ENCODE assay signal across 16 mouse cellular contexts in genomic region chr15:80928811-80929355, GRCm38 (mm10). TPM values are rescaled to one million over a fixed set of nuclear protein-coding genes. Genes with fewer than 3 reads are reported as not detected.
DNase-seq lines count a peak whose midpoint lies in the region; ATAC-seq and TF ChIP-seq lines count a peak whose summit lies in the region.
"Had no signal": no experiment of that assay in that cellular context is flagged by ENCODE, and none has a peak within 500 bp of the region (broad histone marks: within the 10 kb centered on the region; RNA-seq: fewer than 3 reads in every experiment).

No protein-coding gene starts in this region.

- 81% methylated on average over 20 of the region's 20 CpGs for WGBS in limb, embryonic 14.5 days
- 83% methylated on average over 19 of the region's 20 CpGs for WGBS in midbrain, embryonic 16.5 days

- H3K27me3 ChIP-seq in E14TG2a.4 (ENCODE audit: insufficient read depth, low read length) (no peaks in the 10 kb centered on the region), G1E (ENCODE audit: insufficient read depth, low read length) (no peaks in the 10 kb centered on the region)
- no peaks in the 10 kb centered on the region for H3K27me3 ChIP-seq in limb, embryonic 14.5 days (ENCODE audit: control insufficient read depth, insufficient read depth, low read length)
- H3K27me3 ChIP-seq in midbrain, embryonic 16.5 days (ENCODE audit: control insufficient read depth, insufficient read depth, low read depth, low read length) = no peaks in the 10 kb centered on the region
- H3K27me3 ChIP-seq: forebrain, embryonic 13.5 days; neural tube, embryonic 12.5 days had no signal

- H3K4me1 ChIP-seq in E14TG2a.4 (replicated peaks; ENCODE audit: low read depth, low read length) (peaks cover 49% of the 10 kb centered on the region), G1E (ENCODE audit: insufficient read depth, low read depth, low read length) (peaks cover 35% of the 10 kb centered on the region)
- no peaks in the 10 kb centered on the region for H3K4me1 ChIP-seq in limb, embryonic 14.5 days (ENCODE audit: control insufficient read depth, insufficient read depth, low read length)
- no peaks in the 10 kb centered on the region for H3K4me1 ChIP-seq in midbrain, embryonic 16.5 days (ENCODE audit: control insufficient read depth, insufficient read depth, low read length)
- H3K4me1 ChIP-seq: forebrain, embryonic 13.5 days; neural tube, embryonic 12.5 days had no signal

- no peak overlapping the region for H3K4me3 ChIP-seq in layer of hippocampus, adult 2 months
- H3K4me3 ChIP-seq in E14TG2a.4 (replicated peaks; ENCODE audit: low read length) (peak overlapping the region; percentile 81), G1E (ENCODE audit: low read depth, low read length) (peak overlapping the region; percentile 53; the same call in 1 of the 2 replicates)
- no peak overlapping the region for H3K4me3 ChIP-seq in limb, embryonic 14.5 days (replicated peaks; ENCODE audit: low read length)
- H3K4me3 ChIP-seq in midbrain, embryonic 16.5 days (ENCODE audit: low read depth, low read length) = no peak overlapping the region
- H3K4me3 ChIP-seq: forebrain, embryonic 13.5 days; neural tube, embryonic 12.5 days had no signal

- TF ChIP-seq POLR2A in limb, embryonic 14.5 days (IDR thresholded peaks at IDR 0.05; ENCODE audit: borderline replicate concordance, extremely low read depth, insufficient read depth, insufficient read length) = no peak

- H3K27ac ChIP-seq in layer of hippocampus, adult 2 months = peak overlapping the region; percentile 48; the same call in 1 of the 2 replicates
- no peak overlapping the region for H3K27ac ChIP-seq in limb, embryonic 14.5 days (replicated peaks; ENCODE audit: low read depth, low read length)
- no peak overlapping the region for H3K27ac ChIP-seq in midbrain, embryonic 16.5 days (ENCODE audit: low read length)
- H3K27ac ChIP-seq: forebrain, embryonic 13.5 days; neural tube, embryonic 12.5 days had no signal

- H3K36me3 ChIP-seq in E14TG2a.4 (ENCODE audit: insufficient read depth, low read length) (peaks cover 53% of the 10 kb centered on the region), G1E (replicated peaks) (peaks cover 69% of the 10 kb centered on the region)
- peaks cover 70% of the 10 kb centered on the region for H3K36me3 ChIP-seq in limb, embryonic 14.5 days (ENCODE audit: control insufficient read depth, insufficient read depth, low read length)
- peaks cover 28% of the 10 kb centered on the region for H3K36me3 ChIP-seq in midbrain, embryonic 16.5 days (ENCODE audit: control insufficient read depth, insufficient read depth, low read length)

- H3K9me3 ChIP-seq in E14TG2a.4 (ENCODE audit: low read length) (no peaks in the 10 kb centered on the region), G1E (replicated peaks) (no peaks in the 10 kb centered on the region)
- H3K9me3 ChIP-seq in limb, embryonic 14.5 days (ENCODE audit: control insufficient read depth, low read length) = no peaks in the 10 kb centered on the region
- H3K9me3 ChIP-seq in midbrain, embryonic 16.5 days (replicated peaks; ENCODE audit: control insufficient read depth, low read length, poor library complexity, severe bottlenecking) = no peaks in the 10 kb centered on the region
- H3K9me3 ChIP-seq: forebrain, embryonic 13.5 days; neural tube, embryonic 12.5 days had no signal

- no peak overlapping the region for H3K9ac ChIP-seq in limb, embryonic 14.5 days (ENCODE audit: low read depth, low read length, severe bottlenecking)
- no peak overlapping the region for H3K9ac ChIP-seq in midbrain, embryonic 16.5 days (ENCODE audit: low read depth, low read length)
- H3K9ac ChIP-seq: forebrain, embryonic 13.5 days; neural tube, embryonic 12.5 days had no signal

- no peak for ATAC-seq in G1E (ENCODE audit: extremely low read depth, insufficient number of reproducible peaks, low FRiP score, poor library complexity, severe bottlenecking)
- ATAC-seq in limb, embryonic 14.5 days (ENCODE audit: low FRiP score, low read depth) = 0 out of 2 replicates have a peak, but pooled peaks have one; percentile 26
- no peak for ATAC-seq in megakaryocyte progenitor cell, adult 5-6 weeks (replicated peaks; ENCODE audit: poor library complexity)
- ATAC-seq in midbrain, embryonic 16.5 days = no peak
- ATAC-seq: forebrain, embryonic 13.5 days; hindbrain, embryonic 16.5 days had no signal

- no peak for TF ChIP-seq CTCF in layer of hippocampus, adult 2 months (conservative IDR thresholded peaks at IDR 0.05)
- TF ChIP-seq CTCF in E14TG2a.4 (conservative IDR thresholded peaks at IDR 0.05; ENCODE audit: low read length) = no peak
- no peak for TF ChIP-seq CTCF in G1E (IDR thresholded peaks at IDR 0.05; ENCODE audit: low read depth, low read length)

- H3K4me2 ChIP-seq in limb, embryonic 14.5 days (replicated peaks; ENCODE audit: low read depth, low read length, severe bottlenecking) = no peak overlapping the region
- no peak overlapping the region for H3K4me2 ChIP-seq in midbrain, embryonic 16.5 days (ENCODE audit: low read length)
- H3K4me2 ChIP-seq: forebrain, embryonic 13.5 days; neural tube, embryonic 12.5 days had no signal

- no peak for DNase-seq in layer of hippocampus, adult 2 months (ENCODE audit: low spot score in 2 of 2)
- DNase-seq in layer of hippocampus, postnatal 25 days (ENCODE audit: extremely low spot score in 1 of 2, low spot score in 1 of 2) = no peak
- DNase-seq in G1E (ENCODE audit: low spot score) = no peak
- DNase-seq in limb, embryonic 14.5 days (ENCODE audit: low spot score) = no peak
- no peak for DNase-seq in frontal cortex, postnatal 10 days (ENCODE audit: low spot score in 2 of 2)
- DNase-seq: adrenal gland, adult 2 months; cerebellum, adult 11-12 months; gastrocnemius, postnatal 10 days; kidney, adult 18-20 months; lung, adult 18-20 months had no signal

RNA-seq across cellular contexts. Expression of gene Adsl, which starts 19.4 kb away (rescaled TPM):
- total RNA-seq in layer of hippocampus, adult 2 months (2021) = 10 to 100 TPM; 24.2 to 28.0 TPM
- total RNA-seq in layer of hippocampus, postnatal 25 days (2021) = 10 to 100 TPM; 28.2 to 29.7 TPM
- total RNA-seq in G1E (2014; fragmentation: Nextera tagmentation) (91.9 and 112 TPM in 2 replicates), G1E (2017) (174 and 221 TPM in 2 replicates)
- polyA plus RNA-seq in G1E (2012) = 57.9 and 79.0 TPM in 2 replicates
- 93.4 and 101 TPM in 2 replicates for polyA plus RNA-seq in limb, embryonic 14.5 days (2012; rRNA removed)
- 114 and 117 TPM in 2 replicates for polyA plus RNA-seq in limb, embryonic 14.5 days (2014; fragmentation: Nextera tagmentation; extraction: Ambion mirVana)
- total RNA-seq in megakaryocyte progenitor cell, adult 5-6 weeks (2015) = 45.5 and 46.5 TPM in 2 replicates
- 164 and 185 TPM in 2 replicates for total RNA-seq in megakaryocyte progenitor cell, adult 5-6 weeks (2017)
- polyA plus RNA-seq in midbrain, embryonic 16.5 days (2015; fragmentation: Nextera tagmentation; extraction: Ambion mirVana) = 99.8 and 102 TPM in 2 replicates

RNA-seq across cellular contexts. Expression of gene Sgsm3, which starts 48.7 kb away (rescaled TPM):
- 10 to 100 TPM; 83.0 to 89.2 TPM for total RNA-seq in layer of hippocampus, adult 2 months (2021)
- 10 to 100 TPM; 72.8 to 73.7 TPM for total RNA-seq in layer of hippocampus, postnatal 25 days (2021)
- 17.9 and 18.9 TPM in 2 replicates for total RNA-seq in G1E (2014; fragmentation: Nextera tagmentation)
- total RNA-seq in G1E (2017) = 28.4 and 35.7 TPM in 2 replicates
- 8.4 and 8.5 TPM in 2 replicates for polyA plus RNA-seq in G1E (2012)
- polyA plus RNA-seq in limb, embryonic 14.5 days (2012; rRNA removed) = 32.1 and 37.2 TPM in 2 replicates
- 26.2 and 26.3 TPM in 2 replicates for polyA plus RNA-seq in limb, embryonic 14.5 days (2014; fragmentation: Nextera tagmentation; extraction: Ambion mirVana)
- total RNA-seq in megakaryocyte progenitor cell, adult 5-6 weeks (2015) = 7.2 and 7.5 TPM in 2 replicates
- total RNA-seq in megakaryocyte progenitor cell, adult 5-6 weeks (2017) = 21.7 and 26.0 TPM in 2 replicates
- polyA plus RNA-seq in midbrain, embryonic 16.5 days (2015; fragmentation: Nextera tagmentation; extraction: Ambion mirVana) = 74.3 and 84.5 TPM in 2 replicates

Comparison
In these comparisons a context has a peak if more than half of its experiments do, and no peak if none do; other contexts are left out.
1. H3K4me3 ChIP-seq: peak in E14TG2a.4 (single experiment) and G1E (single experiment); none in layer of hippocampus, adult 2 months (single experiment), limb, embryonic 14.5 days (single experiment) and midbrain, embryonic 16.5 days (single experiment).